Mouse (Mus musculus) heart, embryonic 16.5 days (tissue): Measurements from ENCODE around the gene Gm19345. TPM values are rescaled to one million over a fixed set of nuclear protein-coding genes. Genes with fewer than 3 reads are reported as not detected.

Experiments
- ATAC-seq: fragments of 200-750 bp; cut with Nextera tagmentation; replicated peaks from 2 replicates; pipeline ENCODE4 v1.8.0; 2017; ENCODE audit warnings: moderate number of reproducible peaks; ENCODE audit not compliant: insufficient read depth, low FRiP score; ENCODE audit errors: extremely low read depth
- H3K27ac ChIP-seq: fragments of 300-500 bp; sonication (generic); 2 replicates; pipeline ENCODE4 v1.5.1; 2014; ENCODE audit warnings: mild to moderate bottlenecking, low read length, control low read depth, moderate library complexity
- H3K27me3 ChIP-seq: fragments of 300-500 bp; sonication (generic); 2 replicates; pipeline ENCODE4 v1.6.1; 2014; ENCODE audit warnings: low read length, mixed read lengths; ENCODE audit not compliant: control insufficient read depth, insufficient read depth
- H3K36me3 ChIP-seq: fragments of 300-500 bp; sonication (generic); 2 replicates; pipeline ENCODE4 v1.6.1; 2014; ENCODE audit not compliant: control insufficient read depth, insufficient read depth
- H3K4me1 ChIP-seq: fragments of 300-500 bp; sonication (generic); 2 replicates; pipeline ENCODE4 v1.6.1; 2014; ENCODE audit warnings: low read length, mixed read lengths; ENCODE audit not compliant: control insufficient read depth, insufficient read depth
- H3K4me2 ChIP-seq: fragments of 300-500 bp; sonication (generic); 2 replicates; pipeline ENCODE4 v1.6.1; 2014; ENCODE audit warnings: low read depth, mild to moderate bottlenecking, control low read depth, low read length
- H3K4me3 ChIP-seq: fragments of 300-500 bp; sonication (generic); 2 replicates; pipeline ENCODE4 v1.5.1; 2014; ENCODE audit warnings: mild to moderate bottlenecking, control low read depth, low read length
- H3K9ac ChIP-seq: fragments of 300-500 bp; sonication (generic); 2 replicates; pipeline ENCODE4 v1.6.1; 2014; ENCODE audit warnings: low read length, control low read depth
- H3K9me3 ChIP-seq: fragments of 300-500 bp; sonication (generic); replicated peaks from 2 replicates; pipeline ENCODE4 v1.6.1; 2016; ENCODE audit warnings: low read length; ENCODE audit not compliant: control insufficient read depth
- WGBS: fragments of 180-500 bp; shearing (Covaris S2); extraction: QIAGEN DNeasy Blood & Tissue Kit; methylation state at CpG from one replicate; pipeline ENCODE4 v1.1.7; 2014; 5-methylcytosine and 5-hydroxymethylcytosine counted together
- polyA plus RNA-seq: library from polyadenylated mRNA; unstranded; fragments of >200 nt; fragmentation: Nextera tagmentation; extraction: Ambion mirVana; gene quantifications from 2 replicates; pipeline ENCODE4 v1.2.1, GENCODE M21; 2015

The Gm19345 gene
- polyA plus RNA-seq, 1 experiment from 2014 or later, result not detected

DNA sequence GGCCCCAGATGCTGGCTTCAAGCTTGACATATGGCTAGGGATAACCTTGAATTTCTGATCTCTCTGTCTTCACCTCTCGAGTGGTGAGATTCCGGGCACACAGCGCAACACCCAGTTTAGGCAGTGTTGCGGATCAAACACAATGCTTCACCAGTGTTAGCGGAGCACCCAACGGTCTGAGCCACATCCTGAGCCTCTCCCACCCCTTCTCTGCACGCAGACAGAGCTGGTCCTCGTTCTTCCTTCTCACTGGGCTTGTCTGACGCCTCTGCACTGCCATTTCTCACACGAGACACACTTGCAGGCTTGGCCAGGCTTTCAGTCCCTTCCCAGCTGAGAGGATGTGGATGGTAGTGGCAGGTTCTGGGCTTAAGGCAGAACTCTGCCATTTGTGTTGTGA, 7.9 kb downstream of the Gm19345 start:
- no peak overlapping the region for H3K4me3 ChIP-seq
- H3K4me2 ChIP-seq, result no peak overlapping the region
- H3K27me3 ChIP-seq, result no peaks in the 10 kb centered on the region
- no peaks in the 10 kb centered on the region for H3K9me3 ChIP-seq
- no peaks in the 10 kb centered on the region for H3K36me3 ChIP-seq
- H3K4me1 ChIP-seq, result no peaks in the 10 kb centered on the region
- ATAC-seq, result no peak
- no peak overlapping the region for H3K27ac ChIP-seq
- H3K9ac ChIP-seq, result no peak overlapping the region
- 47% methylated on average over 10 of the region's 10 CpGs for WGBS

DNA sequence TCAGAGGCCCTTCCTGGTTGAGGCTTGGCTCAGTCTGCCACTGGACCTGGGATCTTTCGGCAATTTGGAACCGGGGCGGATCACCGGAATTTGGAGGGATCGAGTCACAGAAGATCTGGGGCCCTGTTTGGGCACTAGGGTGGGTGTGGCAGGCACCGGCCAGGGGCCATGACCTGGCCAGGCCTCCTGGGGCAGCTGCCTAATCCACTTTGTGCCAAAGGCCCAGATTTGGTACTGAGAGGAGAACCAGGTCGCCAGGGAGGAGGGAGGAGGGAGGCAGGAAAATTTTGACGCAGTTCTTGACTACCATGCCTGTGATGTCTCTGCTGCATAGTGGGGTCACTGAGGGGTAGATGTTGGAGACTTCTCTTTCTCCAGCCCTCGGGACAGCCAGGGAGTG, 9.4 kb downstream of the Gm19345 start, which contains the start of gene Ceacam16:
Gene Ceacam16 (minus strand): TSS at position 101 of the 400 bp plus-strand sequence.
- no peak for ATAC-seq
- Histone ChIP-seq H3K4me3 (no peak within 1 kb of the TSS), H3K36me3 (no peaks in the 10 kb centered on the region), H3K27me3 (no peaks in the 10 kb centered on the region), H3K9ac (no peak within 1 kb of the TSS), H3K9me3 (no peaks in the 10 kb centered on the region), H3K4me2 (no peak within 1 kb of the TSS), H3K27ac (no peak within 1 kb of the TSS), H3K4me1 (no peaks in the 10 kb centered on the region)
- WGBS, result 84% methylated on average over 9 of the region's 9 CpGs

DNA sequence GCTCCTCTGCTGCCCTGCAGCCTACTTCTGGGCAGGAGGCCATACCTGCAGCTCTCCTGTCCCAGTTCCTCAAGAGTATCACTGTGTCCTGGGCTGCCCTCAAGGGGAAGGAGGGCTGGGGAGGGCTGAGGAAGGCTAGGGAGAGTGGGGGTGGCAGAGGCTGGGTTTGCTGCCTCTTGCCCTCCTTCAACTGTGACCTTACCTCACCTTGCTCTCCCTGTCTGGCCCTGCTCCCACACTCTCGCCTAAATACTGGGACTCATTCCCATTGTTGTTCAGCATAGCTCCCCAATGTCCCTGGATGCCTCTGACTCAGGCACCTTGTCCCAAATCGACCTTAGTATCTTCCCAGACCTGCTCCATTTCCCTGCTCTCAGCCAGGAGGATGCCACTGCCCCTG, 12.4 kb downstream of the Gm19345 start:
- 33% methylated on average over 2 of the region's 2 CpGs for WGBS
- H3K27me3 ChIP-seq, result no peaks in the 10 kb centered on the region
- no peak for ATAC-seq

DNA sequence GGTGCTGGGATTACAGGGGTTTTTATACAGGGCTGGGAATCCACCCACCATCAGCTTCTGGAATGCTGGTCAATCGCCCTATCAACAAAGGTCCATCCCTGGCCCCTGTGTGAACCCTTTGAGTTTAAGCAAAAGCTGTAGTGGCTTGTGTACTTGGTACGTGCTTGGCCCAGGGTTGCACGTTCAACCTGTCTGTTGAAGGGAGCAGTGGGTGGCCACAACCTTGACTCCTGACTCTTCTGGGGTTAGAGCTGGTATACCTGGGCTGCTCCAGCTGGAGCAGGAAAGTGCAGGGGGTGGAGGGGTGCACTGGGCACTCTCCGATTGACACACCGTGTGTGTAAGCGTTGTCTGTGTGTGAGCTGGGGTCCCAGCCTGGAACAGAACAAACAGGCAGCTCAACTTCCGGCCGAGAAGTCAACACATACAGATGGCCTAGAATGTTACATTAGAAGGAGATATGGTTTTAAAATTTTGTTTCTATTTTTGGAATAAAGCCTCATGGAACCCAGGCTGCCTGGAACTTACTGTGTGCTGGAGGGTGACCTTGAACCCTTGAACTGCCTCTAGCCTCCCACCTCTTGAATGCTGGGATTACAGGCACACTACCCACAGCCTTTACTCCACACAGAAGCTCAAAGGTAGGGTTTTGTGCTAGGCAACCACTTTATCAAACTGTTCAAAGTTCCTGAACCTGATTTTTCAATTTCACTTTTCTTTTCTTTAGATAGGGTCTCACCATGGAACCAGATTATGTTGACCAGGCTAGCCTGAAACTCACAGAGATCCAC, 13.6 kb downstream of the Gm19345 start:
- no peak for ATAC-seq
- no peak overlapping the region for H3K4me2 ChIP-seq

More for the DNA sequence above, 12.4 kb downstream of the Gm19345 start:
- H3K36me3 ChIP-seq, result no peaks in the 10 kb centered on the region
- H3K9me3 ChIP-seq, result no peaks in the 10 kb centered on the region
- H3K27ac ChIP-seq, result no peak overlapping the region
- no peak overlapping the region for H3K4me2 ChIP-seq
- H3K4me3 ChIP-seq, result no peak overlapping the region
- peaks cover 3% of the 10 kb centered on the region for H3K4me1 ChIP-seq
- H3K9ac ChIP-seq, result no peak overlapping the region

DNA sequence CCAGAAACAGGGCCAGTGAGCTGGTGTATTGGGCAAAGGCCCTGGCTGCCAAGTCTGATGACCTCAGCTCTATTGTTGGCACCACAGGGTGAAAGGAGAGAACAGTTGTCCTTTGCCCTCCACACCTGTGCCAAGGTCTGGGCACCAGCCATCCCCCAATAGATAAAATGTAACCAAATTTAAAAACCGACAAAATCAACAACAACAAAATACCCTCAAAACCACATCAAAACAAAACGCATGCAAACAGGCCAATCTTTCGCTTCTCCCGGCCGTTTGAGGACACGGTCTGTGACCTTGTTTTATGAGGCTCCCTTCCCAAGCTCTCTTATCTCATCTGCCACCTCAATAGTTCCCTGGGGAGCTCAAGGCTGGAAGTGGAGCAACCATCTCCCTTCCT, 14.7 kb downstream of the Gm19345 start:
- H3K9ac ChIP-seq, result no peak overlapping the region
- no peaks in the 10 kb centered on the region for H3K27me3 ChIP-seq
- no peak overlapping the region for H3K4me2 ChIP-seq
- WGBS, result 50% methylated on average over 6 of the region's 6 CpGs
- H3K9me3 ChIP-seq, result no peaks in the 10 kb centered on the region
- H3K36me3 ChIP-seq, result no peaks in the 10 kb centered on the region
- no peak overlapping the region for H3K27ac ChIP-seq
- H3K4me3 ChIP-seq, result no peak overlapping the region
- ATAC-seq, result no peak
- peaks cover 4% of the 10 kb centered on the region for H3K4me1 ChIP-seq

More for the DNA sequence above, 13.6 kb downstream of the Gm19345 start:
- no peaks in the 10 kb centered on the region for H3K36me3 ChIP-seq
- H3K9me3 ChIP-seq, result no peaks in the 10 kb centered on the region
- no peak overlapping the region for H3K27ac ChIP-seq
- no peak overlapping the region for H3K4me3 ChIP-seq
- 62% methylated on average over 8 of the region's 8 CpGs for WGBS
- H3K4me1 ChIP-seq, result peaks cover 3% of the 10 kb centered on the region
- H3K27me3 ChIP-seq, result no peaks in the 10 kb centered on the region
- H3K9ac ChIP-seq, result no peak overlapping the region

DNA sequence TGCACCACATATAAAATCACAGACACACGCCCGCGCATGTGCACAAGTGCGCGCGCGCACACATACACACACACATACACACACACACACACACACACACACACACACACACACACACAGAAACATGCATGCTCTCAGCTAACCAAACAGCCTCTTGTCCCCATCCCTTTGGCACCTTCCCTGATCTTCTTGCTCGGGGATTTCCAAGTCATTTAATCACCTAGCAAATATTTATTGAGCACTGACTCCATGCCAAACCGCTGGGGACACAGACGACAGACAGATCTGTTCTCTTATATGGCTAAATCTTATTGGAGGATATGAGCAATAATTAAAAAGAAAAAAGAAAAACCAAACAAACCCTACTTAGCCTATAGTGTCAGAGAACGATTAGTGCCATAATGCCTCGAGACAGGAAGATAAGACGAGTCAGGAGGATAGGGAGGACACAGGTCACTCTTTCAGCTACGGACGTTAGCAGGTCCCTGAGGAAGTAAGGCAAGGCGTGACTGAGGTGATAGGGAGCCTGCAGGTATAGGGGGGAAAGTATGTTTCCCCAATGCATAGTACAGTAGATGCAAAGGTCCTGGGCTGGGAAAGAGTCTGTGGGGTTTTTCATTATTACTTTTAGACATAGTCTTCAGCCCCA, 16.1 kb downstream of the Gm19345 start:
- Histone ChIP-seq H3K4me3 (no peak overlapping the region), H3K27me3 (no peaks in the 10 kb centered on the region), H3K9me3 (no peaks in the 10 kb centered on the region), H3K4me2 (no peak overlapping the region), H3K36me3 (no peaks in the 10 kb centered on the region), H3K27ac (no peak overlapping the region), H3K9ac (no peak overlapping the region), H3K4me1 (peaks cover 5% of the 10 kb centered on the region)
- ATAC-seq, result no peak
- 82% methylated on average over 16 of the region's 16 CpGs for WGBS

DNA sequence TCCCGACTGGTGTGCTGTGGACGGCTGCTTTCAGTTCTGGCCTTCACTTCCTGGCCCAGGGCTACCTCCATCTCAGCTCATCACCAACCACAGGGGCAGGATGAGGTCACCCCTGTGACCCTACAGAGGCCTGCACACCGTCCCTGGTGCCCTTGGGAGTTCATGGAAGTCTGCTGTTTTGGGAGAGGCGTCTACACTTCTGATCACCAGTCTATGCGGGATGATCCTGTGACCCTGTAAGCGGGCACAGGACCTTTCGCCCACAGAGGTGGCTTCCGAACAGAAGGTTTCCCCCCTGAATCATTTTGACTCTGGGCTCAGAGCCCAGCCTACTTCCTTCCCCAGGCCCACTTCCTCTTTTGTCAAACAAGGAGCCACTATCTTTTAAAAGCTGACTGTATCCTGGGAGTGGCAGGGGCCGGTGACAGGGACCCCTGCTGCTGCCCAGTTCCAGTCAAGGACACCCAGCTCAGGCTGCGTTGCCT, 19.4 kb downstream of the Gm19345 start:
- no peak overlapping the region for H3K4me2 ChIP-seq

DNA sequence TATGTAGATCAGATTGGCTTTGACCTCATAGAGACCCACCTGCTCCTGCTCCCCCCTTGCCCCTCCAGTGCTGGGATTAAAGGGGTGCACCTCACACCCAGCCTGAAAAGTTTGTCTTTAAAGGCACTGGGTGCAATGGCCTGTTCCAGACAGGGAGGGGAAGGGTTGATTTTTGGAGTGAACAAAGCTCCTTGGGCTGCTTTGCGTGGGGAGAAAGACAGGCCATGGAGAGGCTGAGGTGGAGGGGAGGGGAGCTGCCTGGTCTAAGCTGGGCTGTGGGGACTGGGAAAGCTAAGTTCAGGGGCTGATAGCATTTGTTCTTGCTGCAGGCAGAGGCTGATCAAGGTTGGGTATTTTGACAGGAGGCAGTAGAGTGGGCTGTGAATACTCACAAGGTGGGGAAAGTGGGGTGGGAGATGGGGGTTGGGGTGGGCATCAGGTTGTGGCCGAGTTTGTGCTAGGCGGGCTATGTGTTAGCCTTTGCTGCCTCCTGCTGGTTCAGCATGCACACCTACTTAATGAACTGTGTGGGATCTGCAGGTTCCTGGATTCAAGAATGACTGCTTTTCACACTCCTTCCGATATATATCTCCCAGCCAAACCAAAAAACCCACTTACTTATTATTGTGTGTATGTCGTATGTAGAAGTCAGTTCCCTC, 20.3 kb downstream of the Gm19345 start:
- Histone ChIP-seq H3K27ac (no peak overlapping the region), H3K9ac (no peak overlapping the region), H3K27me3 (no peaks in the 10 kb centered on the region), H3K4me1 (0 out of 2 replicates have a peak, but pooled peaks cover 2% of the 10 kb centered on the region), H3K4me3 (no peak overlapping the region), H3K36me3 (no peaks in the 10 kb centered on the region), H3K4me2 (no peak overlapping the region), H3K9me3 (no peaks in the 10 kb centered on the region)
- no peak for ATAC-seq
- 30% methylated on average over 5 of the region's 5 CpGs for WGBS

More for the DNA sequence above, 19.4 kb downstream of the Gm19345 start:
- ATAC-seq, result peak; percentile 16; the same call in 1 of the 2 replicates
- Histone ChIP-seq H3K4me1 (peaks cover 5% of the 10 kb centered on the region), H3K27me3 (no peaks in the 10 kb centered on the region), H3K27ac (0 out of 2 replicates have a peak overlapping the region, but pooled peaks have one; percentile 2), H3K9me3 (no peaks in the 10 kb centered on the region), H3K4me3 (no peak overlapping the region), H3K9ac (no peak overlapping the region), H3K36me3 (no peaks in the 10 kb centered on the region)
- whole genome bisulfite sequencing, result 39% methylated on average over 10 of the region's 10 CpGs
